Mouse (Mus musculus): ENCODE data around the gene Rars. TPM values are rescaled to one million over a fixed set of nuclear protein-coding genes. Genes with fewer than 3 reads are reported as not detected.

The Rars gene
- total and polyA plus RNA-seq, 3 experiments, result 169 to 338 (median 280) TPM

DNA sequence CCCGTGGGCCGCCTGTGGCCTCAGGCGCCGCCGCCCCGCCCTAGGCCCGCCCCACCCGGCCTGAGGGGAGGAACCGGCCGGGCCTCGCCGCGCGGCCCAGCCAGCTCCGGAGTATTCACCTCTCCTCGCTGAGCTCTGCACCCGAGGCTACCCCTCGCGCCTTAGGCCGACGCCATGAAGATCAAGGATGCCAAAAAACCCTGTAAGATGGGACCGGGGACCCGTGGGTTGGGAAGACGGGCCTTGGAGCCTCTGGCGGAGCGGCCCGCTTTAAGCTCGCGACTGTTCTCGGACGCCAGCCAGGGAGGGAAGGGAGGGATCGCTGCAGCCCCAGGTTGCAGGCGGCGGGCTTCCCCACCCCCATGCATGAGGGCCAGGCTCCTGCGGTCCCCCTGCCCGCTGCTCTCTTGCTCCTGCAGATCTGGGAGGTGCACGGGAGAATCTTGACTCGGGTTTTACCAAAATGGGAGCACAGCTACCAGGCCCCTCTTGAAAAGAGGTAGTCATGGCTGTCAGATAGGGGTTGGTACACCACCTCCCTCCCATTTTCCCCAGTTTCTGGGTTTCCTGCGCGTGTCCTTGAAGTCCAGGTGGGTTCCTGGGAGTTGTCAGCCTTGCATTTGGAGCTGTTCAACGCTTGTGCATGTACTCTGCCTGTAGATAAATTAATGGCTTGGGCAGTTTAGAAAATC is 64.4 kb downstream of the Rars start:
- peak overlapping the region; percentile 68 to 100 (median 90) for H3K4me3 ChIP-seq (replicated peaks in 1 of 3; ENCODE audit: low read depth in 2 of 3, low read length in 2 of 3, poor library complexity in 1 of 3)
- in situ Hi-C loops (cut with MboI; ENCODE audit: low pct_ligation_motif_present, low pct_unique_long_range_greater_than_20kb, low sequenced_read_pairs), result no loop called here
- peaks cover 48% of the 10 kb centered on the region for H3K79me2 ChIP-seq (replicated peaks; ENCODE audit: control insufficient read depth, extremely low read depth, insufficient read depth, poor library complexity, severe bottlenecking)
- H3K9me3 ChIP-seq (replicated peaks; ENCODE audit: low read length), result no peaks in the 10 kb centered on the region
- H3K4me1 ChIP-seq (ENCODE audit: control insufficient read depth in 1 of 2, insufficient read depth in 2 of 2), result peaks cover 3 to 50% of the 10 kb centered on the region in 2 experiments; a peak in 3 of 4 replicates
- H3K36me3 ChIP-seq (replicated peaks in 1 of 2; ENCODE audit: control insufficient read depth in 1 of 2, insufficient read depth in 1 of 2, low read length in 1 of 2), result peaks cover 0 to 9% of the 10 kb centered on the region in 2 experiments
- peaks cover 9% of the 10 kb centered on the region for H3K27me3 ChIP-seq (replicated peaks)
- H3K27ac ChIP-seq (ENCODE audit: insufficient read depth, low read depth), result peak overlapping the region; percentile 75
- TF ChIP-seq USF1 (IDR thresholded peaks at IDR 0.05; ENCODE audit: low read depth, low read length) (no peak), MEF2A (IDR thresholded peaks at IDR 0.05; ENCODE audit: borderline replicate concordance, low read depth, low read length) (no peak), MAFK (IDR thresholded peaks at IDR 0.05; ENCODE audit: insufficient replicate concordance, low read length) (no peak), NELFE (IDR thresholded peaks at IDR 0.05; ENCODE audit: low read depth, low read length) (peak; percentile 79; the same call in 1 of the 2 replicates), UBTF (IDR thresholded peaks at IDR 0.05; ENCODE audit: low read depth, low read length) (peak; percentile 61), ZMIZ1 (IDR thresholded peaks at IDR 0.05; ENCODE audit: low read depth, low read length) (0 out of 2 replicates have a peak, but pooled peaks have one; percentile 36), RCOR1 (conservative IDR thresholded peaks at IDR 0.05; ENCODE audit: low read depth, low read length) (no peak), JUN (IDR thresholded peaks at IDR 0.05; ENCODE audit: insufficient read depth, low read depth, low read length) (no peak), RAD21 (IDR thresholded peaks at IDR 0.05; ENCODE audit: low read depth, low read length) (no peak), MAZ (IDR thresholded peaks at IDR 0.05; ENCODE audit: low read depth, low read length) (no peak), TCF12 (IDR thresholded peaks at IDR 0.05; ENCODE audit: low read depth, low read length) (no peak; the same call in 1 of the 2 replicates), HCFC1 (IDR thresholded peaks at IDR 0.05; ENCODE audit: low read depth, low read length) (no peak), CHD2 (IDR thresholded peaks at IDR 0.05; ENCODE audit: low read length) (peak; percentile 66; the same call in 1 of the 2 replicates), E2F4 (IDR thresholded peaks at IDR 0.05; ENCODE audit: insufficient replicate concordance, low read depth, low read length) (no peak), SMC3 (IDR thresholded peaks at IDR 0.05; ENCODE audit: low read depth, low read length) (no peak), ETS1 (conservative IDR thresholded peaks at IDR 0.05; ENCODE audit: low read depth, low read length) (no peak), USF2 (conservative IDR thresholded peaks at IDR 0.05; ENCODE audit: low read depth, low read length) (no peak), MYC (IDR thresholded peaks at IDR 0.05; ENCODE audit: low read depth, low read length) (no peak; the same call in 1 of the 2 replicates), GABPA (IDR thresholded peaks at IDR 0.05; ENCODE audit: insufficient replicate concordance, low read depth, low read length) (no peak), JUND (conservative IDR thresholded peaks at IDR 0.05; ENCODE audit: low read depth, low read length) (no peak), BHLHE40 (IDR thresholded peaks at IDR 0.05; ENCODE audit: low read depth, low read length) (no peak), IRF4 (IDR thresholded peaks at IDR 0.05; ENCODE audit: low read depth, low read length) (0 out of 2 replicates have a peak, but pooled peaks have one; percentile 19), ZNF384 (IDR thresholded peaks at IDR 0.05; ENCODE audit: low read depth, low read length) (no peak), TBP (conservative IDR thresholded peaks at IDR 0.05; ENCODE audit: low read depth, low read length) (no peak), PAX5 (IDR thresholded peaks at IDR 0.05; ENCODE audit: low read length) (no peak), NRF1 (IDR thresholded peaks at IDR 0.05; ENCODE audit: low read depth, low read length) (no peak), ZC3H11A (IDR thresholded peaks at IDR 0.05; ENCODE audit: low read depth, low read length) (no peak), EP300 (IDR thresholded peaks at IDR 0.05; ENCODE audit: low read length) (no peak), ZKSCAN1 (IDR thresholded peaks at IDR 0.05; ENCODE audit: borderline replicate concordance, low read depth, low read length) (no peak), POLR2A (IDR thresholded peaks at IDR 0.05; ENCODE audit: low read depth, low read length) (peak; percentile 62), KAT2A (IDR thresholded peaks at IDR 0.05; ENCODE audit: insufficient replicate concordance, low read length) (no peak), MAX (IDR thresholded peaks at IDR 0.05; ENCODE audit: low read length) (0 out of 2 replicates have a peak, but pooled peaks have one; percentile 52), CHD1 (IDR thresholded peaks at IDR 0.05; ENCODE audit: low read depth, low read length) (peak; percentile 60; the same call in 1 of the 2 replicates), MXI1 (IDR thresholded peaks at IDR 0.05; ENCODE audit: low read depth, low read length) (peak; percentile 84), ELF1 (IDR thresholded peaks at IDR 0.05; ENCODE audit: low read depth, low read length) (no peak), POLR2AphosphoS2 (IDR thresholded peaks at IDR 0.05; ENCODE audit: low read depth, low read length) (peak; percentile 77), CTCF (conservative IDR thresholded peaks at IDR 0.05 in 1 of 2, IDR thresholded peaks at IDR 0.05 in 1 of 2; ENCODE audit: low read depth in 2 of 2, low read length in 2 of 2) (no peak), SIN3A (IDR thresholded peaks at IDR 0.05; ENCODE audit: low read length) (peak; percentile 70)
- H3K9ac ChIP-seq (ENCODE audit: insufficient read depth, low read depth), result peak overlapping the region; percentile 93
- peak; percentile 66 for DNase-seq (ENCODE audit: extremely low read depth)
- dilution Hi-C loops (cut with MboI; ENCODE audit: extremely low pct_ligation_motif_present, extremely low pct_unique_long_range_greater_than_20kb, low sequenced_read_pairs), result no loop called here
- H3K4me2 ChIP-seq (ENCODE audit: insufficient read depth, low read depth, poor library complexity, severe bottlenecking), result peak overlapping the region; percentile 100; the same call in 1 of the 2 replicates
